Mouse (Mus musculus) intestine, embryonic 16.5 days (tissue): ENCODE measurements around the gene Pole2. TPM values are rescaled to one million over a fixed set of nuclear protein-coding genes. Genes with fewer than 3 reads are reported as not detected.
"Not testable (repeated sequence)": the region's sequence is repeated elsewhere in the genome, so short reads cannot be mapped to it uniquely, and the experiment has no call there.

ENCODE experiments used
- ATAC-seq: fragments of 200-750 bp; cut with Nextera tagmentation; 2 replicates; pipeline ENCODE4 v1.8.0; 2017; ENCODE audit warnings: moderate TSS enrichment, moderate library complexity
- H3K27ac ChIP-seq: fragments of 300-500 bp; sonication (generic); 2 replicates; pipeline ENCODE4 v1.5.1; 2014; ENCODE audit warnings: mild to moderate bottlenecking, low read length
- H3K27me3 ChIP-seq: fragments of 300-500 bp; sonication (generic); replicated peaks from 2 replicates; pipeline ENCODE4 v1.6.1; 2014; ENCODE audit warnings: low read length, control low read depth, mixed read lengths; ENCODE audit not compliant: control insufficient read depth, insufficient read depth
- H3K36me3 ChIP-seq: fragments of 300-500 bp; sonication (generic); 2 replicates; pipeline ENCODE4 v1.6.1; 2014; ENCODE audit warnings: low read length, control low read depth; ENCODE audit not compliant: control insufficient read depth, insufficient read depth
- H3K4me1 ChIP-seq: fragments of 300-500 bp; sonication (generic); 2 replicates; pipeline ENCODE4 v1.6.1; 2014; ENCODE audit warnings: low read length, control low read depth, mixed read lengths; ENCODE audit not compliant: control insufficient read depth, insufficient read depth
- H3K4me2 ChIP-seq: fragments of 300-500 bp; sonication (generic); 2 replicates; pipeline ENCODE4 v1.6.1; 2014; ENCODE audit warnings: low read depth, low read length, control low read depth
- H3K4me3 ChIP-seq: fragments of 300-500 bp; sonication (generic); 2 replicates; pipeline ENCODE4 v1.5.1; 2014; ENCODE audit warnings: mild to moderate bottlenecking, low read length
- H3K9ac ChIP-seq: fragments of 300-500 bp; sonication (generic); 2 replicates; pipeline ENCODE4 v1.6.1; 2014; ENCODE audit warnings: low read depth, low read length
- H3K9me3 ChIP-seq: fragments of 300-500 bp; sonication (generic); 2 replicates; pipeline ENCODE4 v1.6.1; 2016; ENCODE audit warnings: low read length, control low read depth; ENCODE audit not compliant: control insufficient read depth
- WGBS: fragments of 180-500 bp; shearing (Covaris S2); extraction: QIAGEN DNeasy Blood & Tissue Kit; methylation state at CpG from one replicate; pipeline ENCODE4 v1.1.7; 2014; 5-methylcytosine and 5-hydroxymethylcytosine counted together
- polyA plus RNA-seq: library from polyadenylated mRNA; unstranded; fragments of >200 nt; fragmentation: Nextera tagmentation; extraction: Ambion mirVana; gene quantifications from 2 replicates; pipeline ENCODE4 v1.2.1, GENCODE M21; 2015

Pole2 gene
- polyA plus RNA-seq, 1 experiment from 2014 or later: 20.8 TPM

- H3K9me3 ChIP-seq: no peaks in the 10 kb centered on the region
- H3K27ac ChIP-seq: peak within 1 kb of the TSS; percentile 62; the same call in 1 of the 2 replicates
- H3K27me3 ChIP-seq: no peaks in the 10 kb centered on the region
- H3K4me1 ChIP-seq: 0 out of 2 replicates have a peak, but pooled peaks cover 2% of the 10 kb centered on the region
- WGBS: under 1% methylated on average over 40 of the region's 40 CpGs
- peak within 1 kb of the TSS; percentile 77 for H3K9ac ChIP-seq
- peak within 1 kb of the TSS; percentile 68 for H3K4me2 ChIP-seq
- peak; percentile 96 for ATAC-seq
- H3K36me3 ChIP-seq: no peaks in the 10 kb centered on the region
- peak within 1 kb of the TSS; percentile 79 for H3K4me3 ChIP-seq
Measured at GRCm38 (mm10) chr12:69168461-69169106, 59.4 kb downstream of the Pole2 start, which contains the start of gene Lrr1. Gene Lrr1 (plus strand): TSS chr12:69168814.

- peak overlapping the region; percentile 68 for H3K4me2 ChIP-seq
- H3K4me1 ChIP-seq: 0 out of 2 replicates have a peak, but pooled peaks cover 2% of the 10 kb centered on the region
- peak; percentile 61 for ATAC-seq
- no peaks in the 10 kb centered on the region for H3K9me3 ChIP-seq
- WGBS: 8% methylated on average over 18 of the region's 18 CpGs
- H3K27ac ChIP-seq: no peak overlapping the region
- H3K4me3 ChIP-seq: peak overlapping the region; percentile 79
- no peaks in the 10 kb centered on the region for H3K36me3 ChIP-seq
- H3K27me3 ChIP-seq: no peaks in the 10 kb centered on the region
- peak overlapping the region; percentile 77 for H3K9ac ChIP-seq
Measured at GRCm38 (mm10) chr12:69167656-69168460, 60.1 kb downstream of the Pole2 start.

GRCm38 (mm10) chr12:69166861-69167581 is 61.0 kb downstream of the Pole2 start:
- not testable (repeated sequence) for ATAC-seq, H3K9ac ChIP-seq, H3K4me1 ChIP-seq, H3K27me3 ChIP-seq, H3K36me3 ChIP-seq, H3K4me3 ChIP-seq, H3K4me2 ChIP-seq, H3K9me3 ChIP-seq, H3K27ac ChIP-seq
- 76% methylated on average over 8 of the region's 8 CpGs for WGBS

- ATAC-seq: no peak
- 43% methylated on average over 3 of the region's 3 CpGs for WGBS
Measured at GRCm38 (mm10) chr12:69164904-69165303, 63.1 kb downstream of the Pole2 start.

GRCm38 (mm10) chr12:69163586-69163985 is 64.4 kb downstream of the Pole2 start:
- H3K4me2 ChIP-seq, H3K36me3 ChIP-seq, H3K27me3 ChIP-seq, ATAC-seq, H3K4me1 ChIP-seq, H3K4me3 ChIP-seq, H3K9ac ChIP-seq, H3K27ac ChIP-seq, H3K9me3 ChIP-seq: not testable (repeated sequence)
- WGBS: 88% methylated on average over 4 of the region's 4 CpGs

More at GRCm38 (mm10) chr12:69164904-69165303, 63.1 kb downstream of the Pole2 start:
- H3K27ac ChIP-seq: no peak overlapping the region
- no peak overlapping the region for H3K4me3 ChIP-seq
- no peaks in the 10 kb centered on the region for H3K36me3 ChIP-seq
- H3K9me3 ChIP-seq: no peaks in the 10 kb centered on the region
- no peaks in the 10 kb centered on the region for H3K27me3 ChIP-seq
- 0 out of 2 replicates have a peak, but pooled peaks cover 2% of the 10 kb centered on the region for H3K4me1 ChIP-seq
- no peak overlapping the region for H3K9ac ChIP-seq
- no peak overlapping the region for H3K4me2 ChIP-seq

- H3K4me1 ChIP-seq, H3K27me3 ChIP-seq, H3K4me2 ChIP-seq, H3K27ac ChIP-seq, ATAC-seq, H3K9me3 ChIP-seq, H3K4me3 ChIP-seq, H3K9ac ChIP-seq: not testable (repeated sequence)
- 74% methylated on average over 2 of the region's 2 CpGs for WGBS
- peaks cover 10% of the 10 kb centered on the region for H3K36me3 ChIP-seq
Measured at GRCm38 (mm10) chr12:69160677-69161076, 67.3 kb downstream of the Pole2 start.

- H3K4me1 ChIP-seq: no peaks in the 10 kb centered on the region; the same call in 1 of the 2 replicates
- 0 out of 2 replicates have a peak overlapping the region, but pooled peaks have one; percentile 33 for H3K4me2 ChIP-seq
- H3K36me3 ChIP-seq: peaks cover 10% of the 10 kb centered on the region
- WGBS: 6% methylated on average over 9 of the region's 9 CpGs
- no peaks in the 10 kb centered on the region for H3K27me3 ChIP-seq
- H3K9ac ChIP-seq: no peak overlapping the region
- 0 out of 2 replicates have a peak overlapping the region, but pooled peaks have one; percentile 14 for H3K4me3 ChIP-seq
- no peak overlapping the region for H3K27ac ChIP-seq
- ATAC-seq: 0 out of 2 replicates have a peak, but pooled peaks have one; percentile 9
- no peaks in the 10 kb centered on the region for H3K9me3 ChIP-seq
Measured at GRCm38 (mm10) chr12:69159578-69159940, 68.4 kb downstream of the Pole2 start.

GRCm38 (mm10) chr12:69158765-69159577 is 69.0 kb downstream of the Pole2 start, which contains the start of gene Rps29:
Gene Rps29 (minus strand): TSS chr12:69159186.
- peak; percentile 98 for ATAC-seq
- H3K27me3 ChIP-seq, H3K9me3 ChIP-seq, H3K4me1 ChIP-seq: not testable (repeated sequence)
- under 1% methylated on average over 56 of the region's 68 CpGs for WGBS
- peak within 1 kb of the TSS; percentile 57 for H3K4me3 ChIP-seq
- peak within 1 kb of the TSS; percentile 79 for H3K27ac ChIP-seq
- peak within 1 kb of the TSS; percentile 87 for H3K9ac ChIP-seq
- peak within 1 kb of the TSS; percentile 65 for H3K4me2 ChIP-seq
- peaks cover 10% of the 10 kb centered on the region for H3K36me3 ChIP-seq
